Mouse (Mus musculus) left cerebral cortex, adult 2 months (tissue): ENCODE measurements around the gene Tbx6. TPM values are rescaled to one million over a fixed set of nuclear protein-coding genes. Genes with fewer than 3 reads are reported as not detected.
A peak's percentile ranks its signal among the peaks of the same experiment; 100 is the strongest.
"Not testable (repeated sequence)": the region's sequence is repeated elsewhere in the genome, so short reads cannot be mapped to it uniquely, and the experiment has no call there.

Experiments used
- DNase-seq, 2 experiments: peaks; one replicate each; pipeline ENCODE4 v3.0.0; 2021 to 2022; ENCODE audit warnings: low spot score in 2 of 2, mixed read lengths in 1 of 2; ENCODE audit errors: extremely low spot score in 1 of 2
- H3K27ac ChIP-seq: fragments of 200-600 bp; 2 replicates; pipeline ENCODE4 v1.8.1; 2022
- H3K4me3 ChIP-seq: fragments of 200-600 bp; 2 replicates; pipeline ENCODE4 v1.8.1; 2022
- CTCF ChIP-seq: fragments of 200-600 bp; IDR thresholded peaks from 2 replicates; pipeline ENCODE4 v1.8.1; 2022; ENCODE audit warnings: antibody characterized with exemption, mild to moderate bottlenecking, moderate library complexity
- intact Hi-C: fragments of 180-260 bp; cut with DNase I; formaldehyde crosslinking; loops from one replicate; pipeline ENCODE4 v1.15.1; 2025
- total RNA-seq, 2 experiments: library from RNA; stranded (reverse); gene quantifications; 2 replicates each; pipeline ENCODE4 v1.2.3; 2021

The Tbx6 gene
- total RNA-seq, 2 experiments from 2014 or later: 1.1 to 1.2 TPM

DNA sequence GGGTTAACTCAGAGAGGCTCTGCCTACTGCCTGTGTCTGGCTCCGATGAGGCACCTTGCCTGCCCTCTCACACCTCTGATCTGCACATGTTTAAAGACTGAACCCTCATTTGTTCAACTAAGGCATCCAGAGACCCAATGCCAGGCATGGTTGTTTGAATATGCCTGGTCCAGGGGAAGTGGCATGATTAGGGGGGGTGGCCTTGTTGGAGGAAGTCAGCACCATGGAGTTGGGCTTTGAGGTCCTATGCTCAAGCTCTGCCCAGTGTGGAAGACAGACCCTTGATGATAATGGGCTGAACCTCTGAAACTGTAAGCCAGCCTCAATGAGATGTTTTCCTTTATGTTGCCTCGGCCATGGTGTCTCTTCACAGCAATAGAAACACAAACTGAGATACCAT is 7.9 kb upstream of the Tbx6 start:
- no peak overlapping the region for H3K27ac ChIP-seq
- intact Hi-C loops: no loop called here
- DNase-seq: no peak
- H3K4me3 ChIP-seq: no peak overlapping the region
- TF ChIP-seq CTCF: no peak

DNA sequence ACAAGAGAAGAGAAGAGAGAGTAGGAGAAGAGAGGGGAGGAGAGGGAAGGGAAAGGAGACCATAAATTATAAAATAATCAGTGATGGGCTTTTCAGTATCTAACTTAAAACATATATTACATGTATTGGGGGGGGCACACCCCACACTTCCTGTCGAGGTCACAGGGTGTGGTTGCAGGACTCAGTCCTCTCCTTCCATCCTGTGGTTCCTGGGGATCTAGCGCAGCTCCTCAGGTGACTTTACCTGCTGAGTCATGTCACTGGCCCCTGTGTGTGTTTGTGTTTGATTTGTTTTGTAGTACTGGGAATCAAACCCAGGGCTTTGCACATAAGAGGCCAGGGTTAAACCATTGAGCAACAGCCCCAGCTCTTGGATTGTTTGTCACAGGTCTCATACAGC is 6.8 kb upstream of the Tbx6 start:
- no peak for TF ChIP-seq CTCF
- DNase-seq: no peak
- Histone ChIP-seq H3K4me3 (no peak overlapping the region), H3K27ac (no peak overlapping the region)
- intact Hi-C loops: no loop called here

DNA sequence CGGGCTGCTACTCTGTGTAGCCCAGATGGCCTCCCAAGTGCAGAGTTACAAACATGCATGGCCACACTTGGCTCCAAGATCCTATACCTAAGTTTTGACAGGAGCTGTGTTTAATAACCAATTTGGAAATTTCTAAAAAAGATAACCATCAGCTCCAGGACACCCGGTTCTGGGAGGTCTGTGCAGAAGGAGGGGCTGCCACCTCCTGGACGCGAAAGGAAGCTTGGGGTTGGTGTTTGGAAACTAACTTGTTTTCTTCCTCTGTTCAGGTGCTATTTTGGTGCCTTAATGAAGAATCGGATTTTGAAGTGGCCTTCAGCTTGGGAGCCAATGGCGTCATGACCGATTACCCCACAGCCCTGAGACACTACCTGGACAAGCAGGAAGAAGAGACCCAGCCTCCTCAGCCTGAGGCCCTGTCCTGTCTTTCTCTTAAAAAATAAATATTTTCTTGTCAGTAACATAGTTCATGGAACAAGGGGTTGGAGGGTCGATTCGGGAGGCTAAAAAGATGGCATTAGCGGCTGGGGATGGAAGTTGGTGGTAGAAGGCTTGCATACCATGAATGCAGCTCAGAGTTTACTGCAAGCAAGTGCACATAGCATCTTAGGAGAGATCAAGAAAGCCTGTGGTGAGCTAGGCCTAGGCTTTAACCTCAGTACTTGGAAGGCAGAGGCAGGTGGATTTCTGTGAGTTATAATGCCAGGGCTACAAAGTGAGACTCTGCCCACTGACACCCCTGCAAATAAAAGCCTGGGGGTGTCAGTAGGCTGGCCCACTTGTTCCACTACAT is 5.9 kb upstream of the Tbx6 start:
- intact Hi-C loops: loop anchor here (5.0 kb wide), 2 partner anchors 73 to 123 kb away; no protein-coding TSS in a partner anchor
- H3K27ac ChIP-seq: 0 out of 2 replicates have a peak overlapping the region, but pooled peaks have one; percentile 4

DNA sequence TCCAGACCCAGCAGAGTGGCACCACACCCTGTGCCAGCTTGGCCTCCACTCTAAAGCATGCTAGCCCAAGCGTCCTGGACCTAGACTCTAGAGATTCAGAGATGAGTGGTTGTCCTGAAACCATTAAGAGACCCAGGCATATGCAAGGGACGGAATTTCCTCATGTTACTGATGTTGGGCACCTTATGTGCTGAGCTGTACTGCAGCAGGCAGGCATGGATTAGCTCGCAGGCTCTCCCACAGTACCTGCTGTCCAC is 5.4 kb upstream of the Tbx6 start:
- Histone ChIP-seq H3K4me3 (peak overlapping the region; percentile 70), H3K27ac (peak overlapping the region; percentile 99)
- intact Hi-C loops: loop anchor here (2.0 to 5.0 kb wide), 3 partner anchors 13 to 124 kb away; no protein-coding TSS in a partner anchor
- no peak for TF ChIP-seq CTCF
- DNase-seq: no peak

More for the DNA sequence above, 5.9 kb upstream of the Tbx6 start:
- H3K4me3 ChIP-seq: no peak overlapping the region
- DNase-seq: no peak
- peak; percentile 56 for TF ChIP-seq CTCF

DNA sequence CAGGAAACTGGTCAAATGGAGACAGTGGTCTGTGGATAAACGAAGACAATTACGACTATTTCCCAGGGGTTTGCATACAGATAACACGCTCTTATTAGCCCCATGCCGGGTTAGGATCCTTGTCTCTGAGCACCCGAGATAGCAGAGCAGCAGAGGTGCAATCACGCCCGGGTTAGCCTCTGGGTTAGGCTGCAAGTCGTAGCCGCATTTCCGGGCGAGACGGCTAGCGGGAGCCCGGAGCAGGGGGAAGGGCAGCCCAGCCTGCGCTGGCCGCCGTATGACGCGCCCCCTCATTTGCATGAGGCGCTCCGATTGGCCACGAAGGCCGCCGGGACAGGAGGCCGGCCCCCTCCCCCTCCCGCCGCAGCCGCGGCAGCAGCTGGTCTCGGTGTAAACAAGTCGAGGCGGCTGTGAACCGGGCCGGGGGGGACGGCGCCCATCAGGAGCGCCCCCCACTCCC is 4.7 kb upstream of the Tbx6 start, which contains the start of gene Ypel3:
Gene Ypel3 (plus strand): TSS at position 358 of the 460 bp plus-strand sequence.
- H3K27ac ChIP-seq: peak within 1 kb of the TSS; percentile 99
- peak; percentile 95 for DNase-seq
- TF ChIP-seq CTCF: no peak
- intact Hi-C loops: loop anchor here (2.0 to 5.0 kb wide), 3 partner anchors 14 to 124 kb away; no protein-coding TSS in a partner anchor
- H3K4me3 ChIP-seq: peak within 1 kb of the TSS; percentile 70

DNA sequence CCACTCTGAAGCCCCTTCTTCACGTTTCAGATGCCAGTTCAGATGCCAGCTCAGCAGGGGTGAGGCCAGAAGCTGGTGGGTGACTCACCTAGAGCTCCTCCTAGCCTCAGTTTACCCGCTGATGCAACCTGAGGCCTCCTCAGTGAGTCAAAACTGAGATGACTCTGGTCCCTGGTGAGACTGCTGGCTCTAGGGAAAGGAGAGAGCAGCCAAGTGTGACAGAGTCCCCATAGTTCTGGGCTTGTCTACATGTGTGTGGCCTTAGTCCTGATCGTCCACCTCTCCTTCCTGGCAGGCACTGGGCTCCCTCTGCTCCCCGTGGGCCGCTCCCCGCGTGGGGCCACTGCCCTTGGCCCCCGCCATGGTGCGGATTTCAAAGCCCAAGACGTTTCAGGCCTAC is 3.8 kb upstream of the Tbx6 start:
- DNase-seq: no peak
- intact Hi-C loops: loop anchor here (2.0 to 5.0 kb wide), 3 partner anchors 15 to 125 kb away; no protein-coding TSS in a partner anchor
- Histone ChIP-seq H3K27ac (peak overlapping the region; percentile 99), H3K4me3 (peak overlapping the region; percentile 70)
- no peak for TF ChIP-seq CTCF

DNA sequence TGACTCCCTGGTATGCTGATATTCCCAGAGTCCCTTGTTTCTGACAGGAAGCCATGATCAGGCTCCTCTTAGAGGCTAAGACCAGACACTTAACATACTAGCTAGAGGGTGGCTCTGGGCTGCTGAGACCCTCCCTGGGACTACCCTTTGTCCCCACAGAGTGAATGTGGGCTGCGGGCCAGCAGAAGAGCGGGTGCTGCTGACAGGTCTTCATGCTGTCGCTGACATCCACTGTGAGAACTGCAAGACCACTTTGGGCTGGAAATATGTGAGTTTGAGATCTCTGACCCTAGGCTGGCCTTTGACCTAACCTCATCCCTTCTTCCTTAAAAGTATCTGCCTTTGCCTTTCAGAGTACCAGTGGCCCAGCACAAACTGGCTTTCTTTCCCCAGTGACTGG is 3.1 kb upstream of the Tbx6 start:
- no peak for DNase-seq
- H3K27ac ChIP-seq: peak overlapping the region; percentile 99; the same call in 1 of the 2 replicates
- TF ChIP-seq CTCF: no peak
- intact Hi-C loops: loop anchor here (5.0 kb wide), 2 partner anchors 76 to 126 kb away; no protein-coding TSS in a partner anchor
- H3K4me3 ChIP-seq: peak overlapping the region; percentile 70

DNA sequence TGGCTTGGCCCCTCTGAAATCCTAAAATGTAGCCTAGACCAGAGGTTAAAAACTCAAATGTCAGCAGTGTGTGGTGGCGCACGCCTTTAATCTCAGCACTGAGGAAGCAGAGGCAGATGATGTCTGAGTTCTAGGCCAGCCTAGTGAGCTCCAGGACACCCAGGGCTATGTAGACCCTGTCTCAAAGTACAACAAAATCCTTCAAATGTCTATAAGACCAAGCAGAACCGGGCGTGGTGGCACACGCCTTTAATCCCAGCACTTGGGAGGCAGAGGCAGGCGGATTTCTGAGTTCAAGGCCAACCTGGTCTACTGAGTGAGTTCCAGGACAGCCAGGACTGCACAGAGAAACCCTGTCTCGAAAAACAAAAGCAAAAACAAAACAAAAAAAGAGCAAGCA is 2.2 kb upstream of the Tbx6 start:
- DNase-seq, H3K27ac ChIP-seq, H3K4me3 ChIP-seq: not testable (repeated sequence)
- intact Hi-C loops: loop anchor here (5.0 kb wide), 2 partner anchors 77 to 127 kb away; no protein-coding TSS in a partner anchor

DNA sequence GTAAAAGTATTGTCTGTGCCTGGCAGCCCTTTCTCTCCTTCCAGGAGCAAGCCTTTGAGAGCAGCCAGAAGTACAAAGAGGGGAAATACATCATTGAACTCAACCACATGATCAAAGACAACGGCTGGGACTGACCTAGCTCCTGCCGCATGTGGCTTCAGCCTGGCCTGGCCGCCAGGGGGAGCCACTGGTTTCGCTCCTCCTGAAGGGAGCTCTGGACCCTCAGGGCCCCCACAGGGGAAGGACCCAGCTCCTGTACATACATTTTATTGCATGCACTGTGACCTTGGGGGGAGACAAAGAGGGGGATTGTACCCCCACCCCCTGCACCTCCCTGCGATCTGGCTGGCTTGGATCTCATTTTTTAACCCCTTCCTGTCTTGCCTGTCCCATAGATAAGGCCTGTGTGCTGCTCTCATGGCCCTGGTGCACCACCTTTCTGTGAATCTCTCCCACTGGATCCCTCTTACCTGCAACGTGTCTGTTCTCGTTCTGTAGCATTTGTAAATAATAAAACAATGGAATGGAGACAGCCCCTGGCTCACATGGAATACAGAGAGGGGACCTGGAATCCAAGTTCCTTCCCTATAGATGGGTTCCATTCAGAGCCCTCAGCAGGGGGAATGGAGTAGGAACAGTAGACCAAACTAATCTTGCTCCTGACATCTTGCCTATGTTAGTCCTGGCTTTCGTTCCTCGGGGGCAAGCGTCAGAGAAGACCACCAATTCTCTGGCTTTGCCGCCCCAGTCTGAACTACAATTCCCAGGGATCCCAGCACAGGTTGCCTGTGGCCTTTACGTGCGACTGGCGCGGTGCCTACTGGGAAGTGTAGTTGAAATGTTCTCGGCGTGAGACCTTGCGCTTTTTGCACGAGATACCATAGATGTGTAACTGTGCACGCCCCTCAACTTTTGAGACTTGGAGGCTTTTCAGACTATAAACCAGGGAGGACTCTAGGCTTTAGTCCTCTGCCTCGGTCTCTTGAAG is 1.0 kb upstream of the Tbx6 start:
- H3K4me3 ChIP-seq: peak overlapping the region; percentile 37
- peak; percentile 81 for DNase-seq
- TF ChIP-seq CTCF: peak; percentile 95
- intact Hi-C loops: loop anchor here (5.0 kb wide), 2 partner anchors 78 to 128 kb away; no protein-coding TSS in a partner anchor
- H3K27ac ChIP-seq: peak overlapping the region; percentile 65; the same call in 1 of the 2 replicates

DNA sequence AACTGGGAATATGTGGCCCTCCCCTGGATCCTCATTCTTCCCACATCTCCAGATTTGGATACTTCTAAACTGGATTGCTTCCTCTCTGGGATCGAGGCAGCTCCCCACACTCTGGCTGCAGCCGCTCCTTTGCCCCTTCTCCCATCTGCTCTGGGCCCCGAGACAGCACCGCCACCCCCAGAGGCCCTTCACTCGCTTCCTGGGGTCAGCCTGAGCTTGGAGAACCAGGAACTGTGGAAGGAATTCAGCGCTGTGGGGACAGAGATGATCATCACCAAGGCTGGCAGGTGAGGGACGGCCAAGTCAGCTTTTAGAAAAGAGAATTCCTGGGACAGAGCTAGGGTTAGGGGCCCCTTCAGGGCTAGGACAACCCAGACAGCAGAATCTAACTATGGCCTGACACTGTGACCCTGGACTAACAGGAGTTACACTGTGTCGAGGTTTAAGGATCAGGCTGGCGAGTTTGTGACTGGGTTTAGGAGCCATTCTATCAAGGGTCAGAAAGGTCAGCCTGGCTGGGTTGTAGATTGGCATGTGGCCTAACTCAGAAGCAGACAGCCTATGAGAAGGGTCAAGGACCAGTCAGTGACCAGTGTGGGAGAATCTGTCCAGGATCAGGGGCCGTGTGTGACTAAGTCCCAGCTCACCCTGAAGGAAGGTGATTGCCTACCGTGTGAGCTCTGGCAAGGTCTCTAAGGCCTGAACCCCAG is 533 bp downstream of the Tbx6 start:
- intact Hi-C loops: no loop called here
- no peak for DNase-seq
- Histone ChIP-seq H3K27ac (no peak overlapping the region), H3K4me3 (no peak overlapping the region)
- no peak for TF ChIP-seq CTCF

DNA sequence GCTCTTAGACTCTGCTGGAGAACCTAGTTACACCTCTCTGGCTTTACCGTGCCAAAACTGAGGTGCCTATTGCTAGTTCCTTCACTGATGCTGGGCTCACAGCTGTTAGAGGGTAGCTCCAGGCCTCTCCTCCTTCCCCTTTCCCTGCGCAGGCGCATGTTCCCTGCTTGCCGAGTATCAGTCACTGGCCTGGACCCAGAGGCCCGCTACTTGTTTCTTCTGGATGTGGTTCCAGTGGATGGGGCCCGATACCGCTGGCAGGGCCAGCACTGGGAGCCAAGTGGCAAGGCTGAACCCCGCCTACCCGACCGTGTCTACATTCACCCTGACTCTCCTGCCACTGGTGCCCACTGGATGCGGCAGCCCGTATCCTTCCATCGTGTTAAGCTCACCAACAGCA is 1.4 kb downstream of the Tbx6 start:
- no peak for TF ChIP-seq CTCF
- no peak overlapping the region for H3K27ac ChIP-seq
- no peak for DNase-seq
- intact Hi-C loops: no loop called here
- H3K4me3 ChIP-seq: no peak overlapping the region
